Mouse (Mus musculus): ENCODE data around the gene Gm5901. TPM values are rescaled to one million over a fixed set of nuclear protein-coding genes. Genes with fewer than 3 reads are reported as not detected.

The Gm5901 gene
- polyA plus RNA-seq, 1 experiment from 2014 or later, result not detected

- DNase-seq (ENCODE audit: low spot score), result no peak
- TF ChIP-seq EP300 (optimal IDR thresholded peaks at IDR 0.05) (no peak), CTCF (IDR thresholded peaks at IDR 0.05; ENCODE audit: low read depth) (no peak)
- no peak overlapping the region for H3K27ac ChIP-seq (replicated peaks)
- H3K9ac ChIP-seq (ENCODE audit: low read length), result no peak overlapping the region
- H3K4me1 ChIP-seq (replicated peaks; ENCODE audit: control insufficient read depth, insufficient read depth), result no peaks in the 10 kb centered on the region
- no peak overlapping the region for H3K4me3 ChIP-seq (ENCODE audit: low read depth, low read length)
- H3K27me3 ChIP-seq (ENCODE audit: control insufficient read depth, insufficient read depth, low read length), result no peaks in the 10 kb centered on the region
- 83% methylated on average over 3 of the region's 3 CpGs for WGBS
- peaks cover 10% of the 10 kb centered on the region for H3K36me3 ChIP-seq (ENCODE audit: control insufficient read depth, insufficient read depth, low read length)
- H3K4me2 ChIP-seq (replicated peaks; ENCODE audit: low read depth), result no peak overlapping the region
- no peak for ATAC-seq (ENCODE audit: low FRiP score, low TSS enrichment)
- no peaks in the 10 kb centered on the region for H3K9me3 ChIP-seq (ENCODE audit: control insufficient read depth, low read length)
These were observed 862 bp upstream of the Gm5901 start for GRCm38 (mm10) chr7:105373976-105374375.

GRCm38 (mm10) chr7:105380329-105380728, 5.5 kb downstream of the Gm5901 start:
- WGBS, result 90% methylated on average over 3 of the region's 3 CpGs
- Histone ChIP-seq H3K9ac (ENCODE audit: low read length) (no peak overlapping the region), H3K4me2 (replicated peaks; ENCODE audit: low read depth) (no peak overlapping the region), H3K4me1 (replicated peaks; ENCODE audit: control insufficient read depth, insufficient read depth) (no peaks in the 10 kb centered on the region), H3K36me3 (ENCODE audit: control insufficient read depth, insufficient read depth, low read length) (peaks cover 37% of the 10 kb centered on the region), H3K27ac (replicated peaks) (no peak overlapping the region), H3K4me3 (ENCODE audit: low read depth, low read length) (no peak overlapping the region), H3K27me3 (ENCODE audit: control insufficient read depth, insufficient read depth, low read length) (no peaks in the 10 kb centered on the region), H3K9me3 (ENCODE audit: control insufficient read depth, low read length) (no peaks in the 10 kb centered on the region)
- TF ChIP-seq CTCF (IDR thresholded peaks at IDR 0.05; ENCODE audit: low read depth) (no peak), EP300 (optimal IDR thresholded peaks at IDR 0.05) (no peak)
- no peak for DNase-seq (ENCODE audit: low spot score)
- no peak for ATAC-seq (ENCODE audit: low FRiP score, low TSS enrichment)

- WGBS, result 92% methylated on average over 2 of the region's 2 CpGs
- Histone ChIP-seq H3K27ac (replicated peaks) (no peak overlapping the region), H3K9me3 (ENCODE audit: control insufficient read depth, low read length) (no peaks in the 10 kb centered on the region), H3K4me3 (ENCODE audit: low read depth, low read length) (no peak overlapping the region), H3K27me3 (ENCODE audit: control insufficient read depth, insufficient read depth, low read length) (no peaks in the 10 kb centered on the region), H3K4me2 (replicated peaks; ENCODE audit: low read depth) (no peak overlapping the region), H3K4me1 (replicated peaks; ENCODE audit: control insufficient read depth, insufficient read depth) (no peaks in the 10 kb centered on the region), H3K9ac (ENCODE audit: low read length) (no peak overlapping the region), H3K36me3 (ENCODE audit: control insufficient read depth, insufficient read depth, low read length) (peaks cover 36% of the 10 kb centered on the region)
- DNase-seq (ENCODE audit: low spot score) (no peak), ATAC-seq (ENCODE audit: low FRiP score, low TSS enrichment) (no peak)
- TF ChIP-seq EP300 (optimal IDR thresholded peaks at IDR 0.05) (no peak), CTCF (IDR thresholded peaks at IDR 0.05; ENCODE audit: low read depth) (no peak)
These were observed 12.9 kb downstream of the Gm5901 start for GRCm38 (mm10) chr7:105387696-105388095.

GRCm38 (mm10) chr7:105390236-105390635, 15.4 kb downstream of the Gm5901 start:
- H3K4me3 ChIP-seq (ENCODE audit: low read depth, low read length), result no peak overlapping the region
- no peak for TF ChIP-seq CTCF (IDR thresholded peaks at IDR 0.05; ENCODE audit: low read depth)
- no peak for TF ChIP-seq EP300 (optimal IDR thresholded peaks at IDR 0.05)
- 84% methylated on average over 2 of the region's 2 CpGs for WGBS
- H3K4me1 ChIP-seq (replicated peaks; ENCODE audit: control insufficient read depth, insufficient read depth), result no peaks in the 10 kb centered on the region
- no peak for DNase-seq (ENCODE audit: low spot score)
- H3K9me3 ChIP-seq (ENCODE audit: control insufficient read depth, low read length), result no peaks in the 10 kb centered on the region
- ATAC-seq (ENCODE audit: low FRiP score, low TSS enrichment), result no peak
- no peak overlapping the region for H3K27ac ChIP-seq (replicated peaks)
- peaks cover 18% of the 10 kb centered on the region; the same call in 1 of the 2 replicates for H3K36me3 ChIP-seq (ENCODE audit: control insufficient read depth, insufficient read depth, low read length)
- H3K4me2 ChIP-seq (replicated peaks; ENCODE audit: low read depth), result no peak overlapping the region
- no peaks in the 10 kb centered on the region for H3K27me3 ChIP-seq (ENCODE audit: control insufficient read depth, insufficient read depth, low read length)
- H3K9ac ChIP-seq (ENCODE audit: low read length), result no peak overlapping the region

GRCm38 (mm10) chr7:105394606-105395005, 19.8 kb downstream of the Gm5901 start:
- TF ChIP-seq CTCF (IDR thresholded peaks at IDR 0.05; ENCODE audit: low read depth) (no peak), EP300 (optimal IDR thresholded peaks at IDR 0.05) (no peak)
- Histone ChIP-seq H3K9me3 (ENCODE audit: control insufficient read depth, low read length) (no peaks in the 10 kb centered on the region), H3K4me3 (ENCODE audit: low read depth, low read length) (no peak overlapping the region), H3K27ac (replicated peaks) (no peak overlapping the region), H3K9ac (ENCODE audit: low read length) (no peak overlapping the region), H3K36me3 (ENCODE audit: control insufficient read depth, insufficient read depth, low read length) (no peaks in the 10 kb centered on the region; the same call in 1 of the 2 replicates), H3K4me2 (replicated peaks; ENCODE audit: low read depth) (no peak overlapping the region), H3K27me3 (ENCODE audit: control insufficient read depth, insufficient read depth, low read length) (no peaks in the 10 kb centered on the region), H3K4me1 (replicated peaks; ENCODE audit: control insufficient read depth, insufficient read depth) (no peaks in the 10 kb centered on the region)
- 42% methylated on average over 1 of the region's 1 CpGs for WGBS
- ATAC-seq (ENCODE audit: low FRiP score, low TSS enrichment) (no peak), DNase-seq (ENCODE audit: low spot score) (no peak)

- Histone ChIP-seq H3K9ac (ENCODE audit: low read length) (no peak overlapping the region), H3K27me3 (ENCODE audit: control insufficient read depth, insufficient read depth, low read length) (no peaks in the 10 kb centered on the region), H3K4me3 (ENCODE audit: low read depth, low read length) (no peak overlapping the region), H3K27ac (replicated peaks) (no peak overlapping the region), H3K4me1 (replicated peaks; ENCODE audit: control insufficient read depth, insufficient read depth) (no peaks in the 10 kb centered on the region), H3K36me3 (ENCODE audit: control insufficient read depth, insufficient read depth, low read length) (no peaks in the 10 kb centered on the region), H3K4me2 (replicated peaks; ENCODE audit: low read depth) (no peak overlapping the region), H3K9me3 (ENCODE audit: control insufficient read depth, low read length) (no peaks in the 10 kb centered on the region)
- ATAC-seq (ENCODE audit: low FRiP score, low TSS enrichment) (no peak), DNase-seq (ENCODE audit: low spot score) (no peak)
- TF ChIP-seq CTCF (IDR thresholded peaks at IDR 0.05; ENCODE audit: low read depth) (no peak), EP300 (optimal IDR thresholded peaks at IDR 0.05) (no peak)
These were observed 20.4 kb downstream of the Gm5901 start for GRCm38 (mm10) chr7:105395131-105395820.
